Mouse (Mus musculus): Measurements from ENCODE around the gene Cdh8. TPM values are rescaled to one million over a fixed set of nuclear protein-coding genes. Genes with fewer than 3 reads are reported as not detected.
"Not testable (repeated sequence)": the region's sequence is repeated elsewhere in the genome, so short reads cannot be mapped to it uniquely, and the experiment has no call there.

Cdh8 gene
- total and polyA plus RNA-seq, 3 experiments, result not detected

DNA sequence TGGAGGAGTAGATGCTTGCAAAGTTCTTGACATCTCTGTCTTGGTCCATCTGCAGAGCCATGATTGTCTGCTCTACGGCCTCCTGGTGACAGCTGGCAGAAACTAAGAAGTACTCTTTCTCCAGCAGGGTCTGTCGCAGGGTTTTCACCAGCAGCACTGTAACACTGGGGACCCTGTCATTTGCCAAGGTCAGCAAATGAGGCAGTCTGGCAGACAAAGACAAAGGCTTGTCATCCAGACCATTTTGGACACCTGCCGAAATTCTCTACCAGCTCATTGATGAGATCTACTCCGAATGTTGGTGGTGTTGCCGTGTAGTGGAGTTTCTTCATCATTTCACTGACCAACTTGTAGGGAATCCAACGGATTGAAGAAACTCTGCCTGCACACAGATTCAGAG lies 270.8 kb downstream of the Cdh8 start:
- DNase-seq (ENCODE audit: low spot score) (no peak), ATAC-seq (ENCODE audit: extremely low read depth, insufficient number of reproducible peaks, low FRiP score, poor library complexity, severe bottlenecking) (no peak)
- H3K4me3 ChIP-seq (ENCODE audit: low read depth, low read length), result no peak overlapping the region
- no peaks in the 10 kb centered on the region for H3K27me3 ChIP-seq (ENCODE audit: insufficient read depth, low read length)
- TF ChIP-seq POLR2AphosphoS5 (IDR thresholded peaks at IDR 0.05; ENCODE audit: insufficient replicate concordance, low read depth, low read length) (no peak), CTCF (IDR thresholded peaks at IDR 0.05; ENCODE audit: low read depth, low read length) (no peak), GATA2 (IDR thresholded peaks at IDR 0.05; ENCODE audit: borderline replicate concordance, low read depth, low read length) (no peak), GATA1 (IDR thresholded peaks at IDR 0.05; ENCODE audit: borderline replicate concordance, low read length) (no peak), TAL1 (conservative IDR thresholded peaks at IDR 0.05; ENCODE audit: low read depth, low read length) (no peak)
- no peaks in the 10 kb centered on the region for H3K36me3 ChIP-seq (replicated peaks)
- H3K4me1 ChIP-seq (ENCODE audit: insufficient read depth, low read depth, low read length), result no peaks in the 10 kb centered on the region
- peaks cover 16% of the 10 kb centered on the region for H3K9me3 ChIP-seq (replicated peaks)

GRCm38 (mm10) chr8:99144761-99145160 lies 271.5 kb downstream of the Cdh8 start:
- ATAC-seq (ENCODE audit: extremely low read depth, insufficient number of reproducible peaks, low FRiP score, poor library complexity, severe bottlenecking); H3K4me3 ChIP-seq (ENCODE audit: low read depth, low read length); H3K4me1 ChIP-seq (ENCODE audit: insufficient read depth, low read depth, low read length); H3K27me3 ChIP-seq (ENCODE audit: insufficient read depth, low read length); DNase-seq (ENCODE audit: low spot score); H3K36me3 ChIP-seq (replicated peaks): not testable (repeated sequence)
- H3K9me3 ChIP-seq (replicated peaks), result peaks cover 16% of the 10 kb centered on the region

- Histone ChIP-seq H3K36me3 (replicated peaks) (no peaks in the 10 kb centered on the region), H3K4me1 (ENCODE audit: insufficient read depth, low read depth, low read length) (no peaks in the 10 kb centered on the region), H3K4me3 (ENCODE audit: low read depth, low read length) (no peak overlapping the region), H3K27me3 (ENCODE audit: insufficient read depth, low read length) (no peaks in the 10 kb centered on the region), H3K9me3 (replicated peaks) (no peaks in the 10 kb centered on the region)
- DNase-seq (ENCODE audit: low spot score), result no peak
- no peak for TF ChIP-seq GATA2 (IDR thresholded peaks at IDR 0.05; ENCODE audit: borderline replicate concordance, low read depth, low read length)
- TF ChIP-seq CTCF (IDR thresholded peaks at IDR 0.05; ENCODE audit: low read depth, low read length), result no peak
- no peak for TF ChIP-seq TAL1 (conservative IDR thresholded peaks at IDR 0.05; ENCODE audit: low read depth, low read length)
- TF ChIP-seq GATA1 (IDR thresholded peaks at IDR 0.05; ENCODE audit: borderline replicate concordance, low read length), result no peak
- no peak for TF ChIP-seq POLR2AphosphoS5 (IDR thresholded peaks at IDR 0.05; ENCODE audit: insufficient replicate concordance, low read depth, low read length)
- peak; percentile 50; the same call in 1 of the 2 replicates for ATAC-seq (ENCODE audit: extremely low read depth, insufficient number of reproducible peaks, low FRiP score, poor library complexity, severe bottlenecking)
These were observed 317.8 kb downstream of the Cdh8 start for GRCm38 (mm10) chr8:99098453-99098852.

GRCm38 (mm10) chr8:99051344-99051743 lies 364.9 kb downstream of the Cdh8 start:
- H3K4me3 ChIP-seq (ENCODE audit: low read depth, low read length), result no peak overlapping the region
- H3K36me3 ChIP-seq (replicated peaks), result no peaks in the 10 kb centered on the region
- TF ChIP-seq GATA1 (IDR thresholded peaks at IDR 0.05; ENCODE audit: borderline replicate concordance, low read length) (no peak), POLR2AphosphoS5 (IDR thresholded peaks at IDR 0.05; ENCODE audit: insufficient replicate concordance, low read depth, low read length) (no peak), CTCF (IDR thresholded peaks at IDR 0.05; ENCODE audit: low read depth, low read length) (no peak), GATA2 (IDR thresholded peaks at IDR 0.05; ENCODE audit: borderline replicate concordance, low read depth, low read length) (no peak), TAL1 (conservative IDR thresholded peaks at IDR 0.05; ENCODE audit: low read depth, low read length) (no peak)
- H3K9me3 ChIP-seq (replicated peaks), result no peaks in the 10 kb centered on the region
- H3K27me3 ChIP-seq (ENCODE audit: insufficient read depth, low read length), result no peaks in the 10 kb centered on the region
- ATAC-seq (ENCODE audit: extremely low read depth, insufficient number of reproducible peaks, low FRiP score, poor library complexity, severe bottlenecking), result no peak
- no peak for DNase-seq (ENCODE audit: low spot score)
- no peaks in the 10 kb centered on the region for H3K4me1 ChIP-seq (ENCODE audit: insufficient read depth, low read depth, low read length)

GRCm38 (mm10) chr8:99048664-99049363 lies 367.5 kb downstream of the Cdh8 start:
- H3K4me1 ChIP-seq (ENCODE audit: insufficient read depth, low read depth, low read length), result no peaks in the 10 kb centered on the region
- no peak overlapping the region for H3K4me3 ChIP-seq (ENCODE audit: low read depth, low read length)
- no peaks in the 10 kb centered on the region for H3K36me3 ChIP-seq (replicated peaks)
- H3K27me3 ChIP-seq (ENCODE audit: insufficient read depth, low read length), result no peaks in the 10 kb centered on the region
- no peaks in the 10 kb centered on the region for H3K9me3 ChIP-seq (replicated peaks)
- TF ChIP-seq GATA2 (IDR thresholded peaks at IDR 0.05; ENCODE audit: borderline replicate concordance, low read depth, low read length) (no peak), POLR2AphosphoS5 (IDR thresholded peaks at IDR 0.05; ENCODE audit: insufficient replicate concordance, low read depth, low read length) (no peak), GATA1 (IDR thresholded peaks at IDR 0.05; ENCODE audit: borderline replicate concordance, low read length) (no peak), CTCF (IDR thresholded peaks at IDR 0.05; ENCODE audit: low read depth, low read length) (no peak), TAL1 (conservative IDR thresholded peaks at IDR 0.05; ENCODE audit: low read depth, low read length) (no peak)
- DNase-seq (ENCODE audit: low spot score) (no peak), ATAC-seq (ENCODE audit: extremely low read depth, insufficient number of reproducible peaks, low FRiP score, poor library complexity, severe bottlenecking) (no peak)

DNA sequence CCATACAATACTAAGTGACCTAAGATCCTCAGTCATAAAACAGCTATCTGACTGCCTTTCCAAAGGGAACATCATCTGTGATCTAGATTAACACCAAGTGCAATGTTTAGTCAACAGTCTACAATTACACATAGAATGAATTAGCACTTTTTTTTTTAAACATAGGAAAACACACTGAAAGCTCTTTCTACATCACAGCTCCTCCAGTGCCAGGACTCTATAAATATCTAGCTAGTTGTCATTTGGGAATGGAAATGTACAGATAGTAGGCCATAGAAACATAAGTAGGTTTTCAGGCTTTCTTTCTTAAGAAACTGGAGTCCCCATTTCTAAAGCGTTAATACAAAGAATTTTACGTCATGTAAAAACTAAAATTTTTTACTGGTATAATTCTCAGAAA lies 375.8 kb downstream of the Cdh8 start:
- H3K4me3 ChIP-seq (ENCODE audit: low read depth, low read length), result no peak overlapping the region
- no peaks in the 10 kb centered on the region for H3K4me1 ChIP-seq (ENCODE audit: insufficient read depth, low read depth, low read length)
- DNase-seq (ENCODE audit: low spot score) (no peak), ATAC-seq (ENCODE audit: extremely low read depth, insufficient number of reproducible peaks, low FRiP score, poor library complexity, severe bottlenecking) (no peak; the same call in 1 of the 2 replicates)
- H3K27me3 ChIP-seq (ENCODE audit: insufficient read depth, low read length), result no peaks in the 10 kb centered on the region
- peaks cover 2% of the 10 kb centered on the region; the same call in 1 of the 2 replicates for H3K9me3 ChIP-seq (replicated peaks)
- TF ChIP-seq POLR2AphosphoS5 (IDR thresholded peaks at IDR 0.05; ENCODE audit: insufficient replicate concordance, low read depth, low read length) (no peak), GATA2 (IDR thresholded peaks at IDR 0.05; ENCODE audit: borderline replicate concordance, low read depth, low read length) (no peak), GATA1 (IDR thresholded peaks at IDR 0.05; ENCODE audit: borderline replicate concordance, low read length) (no peak), CTCF (IDR thresholded peaks at IDR 0.05; ENCODE audit: low read depth, low read length) (no peak), TAL1 (conservative IDR thresholded peaks at IDR 0.05; ENCODE audit: low read depth, low read length) (no peak)
- H3K36me3 ChIP-seq (replicated peaks), result no peaks in the 10 kb centered on the region

Data from G1E (cell line).